Mouse (Mus musculus) right cerebral cortex, postnatal 10 days (tissue): ENCODE results near the gene Babam2.

Experiments used
- DNase-seq, 2 experiments: peaks; one replicate each; pipeline ENCODE4 v3.0.0; 2021; ENCODE audit warnings: low spot score in 2 of 2

The Babam2 gene

GRCm38 (mm10) chr5:32077139-32077538 lies 379.7 kb downstream of the Babam2 start:
- no peak for DNase-seq

- no peak for DNase-seq
Observed at GRCm38 (mm10) chr5:32078986-32079385, 381.5 kb downstream of the Babam2 start.

GRCm38 (mm10) chr5:32080490-32081219 lies 383.2 kb downstream of the Babam2 start:
- DNase-seq: peak; percentile 42 to 58

GRCm38 (mm10) chr5:32084401-32084804 lies 386.9 kb downstream of the Babam2 start:
- DNase-seq: no peak

- no peak for DNase-seq
Observed at GRCm38 (mm10) chr5:32085566-32085965, 388.1 kb downstream of the Babam2 start.

- DNase-seq: no peak
Observed at GRCm38 (mm10) chr5:32085971-32086370, 388.5 kb downstream of the Babam2 start.

GRCm38 (mm10) chr5:32086526-32087090 lies 389.1 kb downstream of the Babam2 start:
- DNase-seq: no peak

- no peak for DNase-seq
Observed at GRCm38 (mm10) chr5:32089481-32089880, 392.0 kb downstream of the Babam2 start.

- no peak for DNase-seq
Observed at GRCm38 (mm10) chr5:32092281-32092680, 394.8 kb downstream of the Babam2 start.

- no peak for DNase-seq
Observed at GRCm38 (mm10) chr5:32098691-32099090, 401.2 kb downstream of the Babam2 start.

GRCm38 (mm10) chr5:32102484-32102883 lies 405.0 kb downstream of the Babam2 start:
- DNase-seq: peak; percentile 48 to 59

GRCm38 (mm10) chr5:32102971-32103431 lies 405.5 kb downstream of the Babam2 start:
- no peak for DNase-seq

GRCm38 (mm10) chr5:32103545-32103944 lies 406.1 kb downstream of the Babam2 start:
- DNase-seq: no peak

GRCm38 (mm10) chr5:32104119-32104990 lies 406.9 kb downstream of the Babam2 start:
- DNase-seq: no peak

- DNase-seq: no peak
Observed at GRCm38 (mm10) chr5:32106473-32107140, 409.1 kb downstream of the Babam2 start.

GRCm38 (mm10) chr5:32110651-32111050 lies 413.2 kb downstream of the Babam2 start:
- DNase-seq: no peak

- no peak for DNase-seq
Observed at GRCm38 (mm10) chr5:32112206-32112916, 414.9 kb downstream of the Babam2 start.

GRCm38 (mm10) chr5:32120901-32121376 lies 423.5 kb downstream of the Babam2 start:
- no peak for DNase-seq

- DNase-seq: no peak
Observed at GRCm38 (mm10) chr5:32121936-32122335, 424.5 kb downstream of the Babam2 start.

GRCm38 (mm10) chr5:32122363-32122762 lies 424.9 kb downstream of the Babam2 start:
- DNase-seq: no peak

- no peak for DNase-seq
Observed at GRCm38 (mm10) chr5:32124957-32125356, 427.5 kb downstream of the Babam2 start.
